Mouse (Mus musculus): Measurements from ENCODE around the gene Mcoln1. TPM values are rescaled to one million over a fixed set of nuclear protein-coding genes. Genes with fewer than 3 reads are reported as not detected.

Gene Mcoln1
- polyA plus RNA-seq, 2 experiments: 12.6 to 26.1 TPM

- no peak overlapping the region for H3K27ac ChIP-seq
- no peaks in the 10 kb centered on the region for H3K27me3 ChIP-seq (ENCODE audit: control insufficient read depth, insufficient read depth, low read length)
- no peak for TF ChIP-seq EP300 (IDR thresholded peaks at IDR 0.05; ENCODE audit: low read depth)
- TF ChIP-seq CTCF (IDR thresholded peaks at IDR 0.05; ENCODE audit: low read depth): no peak
- peaks cover 11% of the 10 kb centered on the region for H3K36me3 ChIP-seq (replicated peaks; ENCODE audit: control insufficient read depth, insufficient read depth, low read depth)
- H3K9me3 ChIP-seq (ENCODE audit: control insufficient read depth, low read length): no peaks in the 10 kb centered on the region
- peaks cover 6 to 11% of the 10 kb centered on the region in 2 experiments for H3K4me1 ChIP-seq (replicated peaks; ENCODE audit: control insufficient read depth in 2 of 2, insufficient read depth in 2 of 2, low read length in 1 of 2)
- DNase-seq (ENCODE audit: low read depth in 3 of 3, low spot score in 3 of 3): no peak
- no peak overlapping the region for H3K4me2 ChIP-seq (ENCODE audit: low read depth)
- ATAC-seq (ENCODE audit: insufficient read depth): no peak
- H3K4me3 ChIP-seq (ENCODE audit: insufficient read depth in 1 of 2, low read depth in 2 of 2, low read length in 2 of 2): no peak overlapping the region
- WGBS (ENCODE audit: insufficient replicate concordance): 90% methylated on average over 9 of the region's 9 CpGs
- no peak overlapping the region for H3K9ac ChIP-seq (replicated peaks)
Observed at GRCm38 (mm10) chr8:3536940-3537339, 36.7 kb downstream of the Mcoln1 start.

- no peak overlapping the region for H3K27ac ChIP-seq
- H3K9ac ChIP-seq (replicated peaks): no peak overlapping the region
- H3K4me3 ChIP-seq (ENCODE audit: insufficient read depth in 1 of 2, low read depth in 2 of 2, low read length in 2 of 2): no peak overlapping the region
- WGBS (ENCODE audit: insufficient replicate concordance): 92% methylated on average over 26 of the region's 26 CpGs
- DNase-seq (ENCODE audit: low read depth in 3 of 3, low spot score in 3 of 3) (no peak), ATAC-seq (ENCODE audit: insufficient read depth) (no peak)
- H3K4me1 ChIP-seq (replicated peaks; ENCODE audit: control insufficient read depth in 2 of 2, insufficient read depth in 2 of 2, low read length in 1 of 2): peaks cover 6 to 11% of the 10 kb centered on the region in 2 experiments
- H3K36me3 ChIP-seq (replicated peaks; ENCODE audit: control insufficient read depth, insufficient read depth, low read depth): peaks cover 8% of the 10 kb centered on the region
- H3K4me2 ChIP-seq (ENCODE audit: low read depth): no peak overlapping the region
- H3K27me3 ChIP-seq (ENCODE audit: control insufficient read depth, insufficient read depth, low read length): no peaks in the 10 kb centered on the region
- no peaks in the 10 kb centered on the region for H3K9me3 ChIP-seq (ENCODE audit: control insufficient read depth, low read length)
- TF ChIP-seq EP300 (IDR thresholded peaks at IDR 0.05; ENCODE audit: low read depth): no peak
- no peak for TF ChIP-seq CTCF (IDR thresholded peaks at IDR 0.05; ENCODE audit: low read depth)
Observed at GRCm38 (mm10) chr8:3537666-3538065, 37.4 kb downstream of the Mcoln1 start.

- ATAC-seq (ENCODE audit: insufficient read depth) (no peak), DNase-seq (ENCODE audit: low read depth in 3 of 3, low spot score in 3 of 3) (no peak)
- TF ChIP-seq EP300 (IDR thresholded peaks at IDR 0.05; ENCODE audit: low read depth) (no peak), CTCF (IDR thresholded peaks at IDR 0.05; ENCODE audit: low read depth) (no peak)
- H3K27me3 ChIP-seq (ENCODE audit: control insufficient read depth, insufficient read depth, low read length): no peaks in the 10 kb centered on the region
- H3K4me3 ChIP-seq (ENCODE audit: insufficient read depth in 1 of 2, low read depth in 2 of 2, low read length in 2 of 2): no peak overlapping the region
- no peak overlapping the region for H3K9ac ChIP-seq (replicated peaks)
- H3K36me3 ChIP-seq (replicated peaks; ENCODE audit: control insufficient read depth, insufficient read depth, low read depth): peaks cover 10% of the 10 kb centered on the region
- 69% methylated on average over 7 of the region's 7 CpGs for WGBS (ENCODE audit: insufficient replicate concordance)
- no peak overlapping the region for H3K4me2 ChIP-seq (ENCODE audit: low read depth)
- H3K27ac ChIP-seq: no peak overlapping the region
- H3K9me3 ChIP-seq (ENCODE audit: control insufficient read depth, low read length): no peaks in the 10 kb centered on the region
- peaks cover 6 to 11% of the 10 kb centered on the region in 2 experiments for H3K4me1 ChIP-seq (replicated peaks; ENCODE audit: control insufficient read depth in 2 of 2, insufficient read depth in 2 of 2, low read length in 1 of 2)
Observed at GRCm38 (mm10) chr8:3539146-3539545, 38.9 kb downstream of the Mcoln1 start.

GRCm38 (mm10) chr8:3540076-3540475 lies 39.8 kb downstream of the Mcoln1 start:
- H3K4me3 ChIP-seq (ENCODE audit: insufficient read depth in 1 of 2, low read depth in 2 of 2, low read length in 2 of 2): no peak overlapping the region
- peaks cover 6 to 11% of the 10 kb centered on the region in 2 experiments for H3K4me1 ChIP-seq (replicated peaks; ENCODE audit: control insufficient read depth in 2 of 2, insufficient read depth in 2 of 2, low read length in 1 of 2)
- ATAC-seq (ENCODE audit: insufficient read depth): no peak
- H3K27ac ChIP-seq: no peak overlapping the region
- no peaks in the 10 kb centered on the region for H3K27me3 ChIP-seq (ENCODE audit: control insufficient read depth, insufficient read depth, low read length)
- no peak overlapping the region for H3K4me2 ChIP-seq (ENCODE audit: low read depth)
- H3K9me3 ChIP-seq (ENCODE audit: control insufficient read depth, low read length): no peaks in the 10 kb centered on the region
- DNase-seq (ENCODE audit: low read depth in 3 of 3, low spot score in 3 of 3): no peak
- peaks cover 10% of the 10 kb centered on the region for H3K36me3 ChIP-seq (replicated peaks; ENCODE audit: control insufficient read depth, insufficient read depth, low read depth)
- no peak overlapping the region for H3K9ac ChIP-seq (replicated peaks)
- WGBS (ENCODE audit: insufficient replicate concordance): 76% methylated on average over 4 of the region's 4 CpGs
- TF ChIP-seq CTCF (IDR thresholded peaks at IDR 0.05; ENCODE audit: low read depth) (no peak), EP300 (IDR thresholded peaks at IDR 0.05; ENCODE audit: low read depth) (no peak)

GRCm38 (mm10) chr8:3546511-3546910 lies 46.3 kb downstream of the Mcoln1 start:
- ATAC-seq (ENCODE audit: insufficient read depth) (no peak), DNase-seq (ENCODE audit: low read depth in 3 of 3, low spot score in 3 of 3) (no peak)
- no peak for TF ChIP-seq CTCF (IDR thresholded peaks at IDR 0.05; ENCODE audit: low read depth)
- TF ChIP-seq EP300 (IDR thresholded peaks at IDR 0.05; ENCODE audit: low read depth): no peak
- H3K27me3 ChIP-seq (ENCODE audit: control insufficient read depth, insufficient read depth, low read length): no peaks in the 10 kb centered on the region
- H3K4me3 ChIP-seq (ENCODE audit: insufficient read depth in 1 of 2, low read depth in 2 of 2, low read length in 2 of 2): no peak overlapping the region
- H3K4me2 ChIP-seq (ENCODE audit: low read depth): no peak overlapping the region
- H3K36me3 ChIP-seq (replicated peaks; ENCODE audit: control insufficient read depth, insufficient read depth, low read depth): peaks cover 4% of the 10 kb centered on the region
- 72% methylated on average over 2 of the region's 2 CpGs for WGBS (ENCODE audit: insufficient replicate concordance)
- no peaks in the 10 kb centered on the region for H3K9me3 ChIP-seq (ENCODE audit: control insufficient read depth, low read length)
- H3K27ac ChIP-seq: no peak overlapping the region
- no peaks in the 10 kb centered on the region for H3K4me1 ChIP-seq (replicated peaks; ENCODE audit: control insufficient read depth in 2 of 2, insufficient read depth in 2 of 2, low read length in 1 of 2)
- H3K9ac ChIP-seq (replicated peaks): no peak overlapping the region
